Mouse (Mus musculus) CH12.LX (cell line): ENCODE data around the gene Etl4. TPM values are rescaled to one million over a fixed set of nuclear protein-coding genes. Genes with fewer than 3 reads are reported as not detected.
A peak's percentile ranks its signal among the peaks of the same experiment; 100 is the strongest.

Source experiments
- DNase-seq: peaks from one replicate; pipeline ENCODE4 v3.0.0-alpha.2; 2013; ENCODE audit errors: extremely low read depth
- H3K27ac ChIP-seq: 2 replicates; pipeline ENCODE4 v1.5.1; 2012; ENCODE audit warnings: low read depth, mild to moderate bottlenecking, control low read depth, moderate library complexity; ENCODE audit not compliant: insufficient read depth
- H3K27me3 ChIP-seq: replicated peaks from 2 replicates; pipeline ENCODE3; 2012; ENCODE audit warnings: inconsistent platforms
- H3K36me3 ChIP-seq, 2 experiments: replicated peaks in 1 of 2; 2 replicates each; pipeline versions ENCODE3 to v1.6.1; 2012; ENCODE audit warnings: inconsistent platforms in 1 of 2, low read length in 1 of 2, mild to moderate bottlenecking in 1 of 2, mixed read lengths in 1 of 2, moderate library complexity in 1 of 2; ENCODE audit not compliant: control insufficient read depth in 1 of 2, insufficient read depth in 1 of 2
- H3K4me1 ChIP-seq, 2 experiments: 2 replicates each; pipeline ENCODE4 v1.6.1; 2012; ENCODE audit warnings: inconsistent platforms in 1 of 2, moderate library complexity in 1 of 2; ENCODE audit not compliant: insufficient read depth in 2 of 2, control insufficient read depth in 1 of 2
- H3K4me2 ChIP-seq: 2 replicates; pipeline ENCODE4 v1.6.1; 2012; ENCODE audit warnings: low read depth, mild to moderate bottlenecking, control low read depth; ENCODE audit not compliant: poor library complexity, insufficient read depth, severe bottlenecking
- H3K4me3 ChIP-seq, 3 experiments: fragments of 150-350 bp in 1 of 3; sonication (generic) in 1 of 3; replicated peaks in 1 of 3; 2 replicates each; pipeline versions ENCODE3 to v1.5.1; 2011 to 2012; ENCODE audit warnings: low read depth in 2 of 3, low read length in 2 of 3, mild to moderate bottlenecking in 2 of 3, moderate library complexity in 2 of 3, control low read depth in 1 of 3, improper control_type of control experiment in 1 of 3, inconsistent platforms in 1 of 3, mixed read lengths in 1 of 3; ENCODE audit not compliant: poor library complexity in 1 of 3
- H3K79me2 ChIP-seq: replicated peaks from 2 replicates; pipeline ENCODE4 v1.6.1; 2012; ENCODE audit warnings: mild to moderate bottlenecking, moderate library complexity; ENCODE audit not compliant: control insufficient read depth, poor library complexity, insufficient read depth, severe bottlenecking; ENCODE audit errors: extremely low read depth
- H3K9ac ChIP-seq: 2 replicates; pipeline ENCODE4 v1.6.1; 2012; ENCODE audit warnings: low read depth, mild to moderate bottlenecking, control low read depth, moderate library complexity; ENCODE audit not compliant: insufficient read depth
- H3K9me3 ChIP-seq: replicated peaks from 2 replicates; pipeline ENCODE3; 2012; ENCODE audit warnings: low read length, inconsistent platforms, mixed read lengths
- BHLHE40 ChIP-seq: IDR thresholded peaks from 2 replicates; pipeline ENCODE4 v1.6.1; 2011; ENCODE audit warnings: mild to moderate bottlenecking, low read depth, low read length, improper control_type of control experiment
- CHD1 ChIP-seq: IDR thresholded peaks from 2 replicates; pipeline ENCODE4 v1.6.1; 2012; ENCODE audit warnings: low read depth, low read length, improper control_type of control experiment, inconsistent platforms
- CTCF ChIP-seq, 2 experiments: IDR thresholded peaks in 1 of 2; conservative IDR thresholded peaks in 1 of 2; 2 replicates each; pipeline ENCODE4 v1.5.1; 2011 to 2012; ENCODE audit warnings: low read depth in 2 of 2, low read length in 2 of 2, improper control_type of control experiment in 1 of 2, inconsistent platforms in 1 of 2, mild to moderate bottlenecking in 1 of 2, moderate library complexity in 1 of 2
- ELF1 ChIP-seq: IDR thresholded peaks from 2 replicates; pipeline ENCODE4 v1.6.1; 2014; ENCODE audit warnings: low read depth, mild to moderate bottlenecking, inconsistent platforms, low read length, improper control_type of control experiment
- ETS1 ChIP-seq: conservative IDR thresholded peaks from 2 replicates; pipeline ENCODE4 v1.6.1; 2012; ENCODE audit warnings: low read depth, mild to moderate bottlenecking, inconsistent platforms, low read length, improper control_type of control experiment, moderate library complexity
- GABPA ChIP-seq: IDR thresholded peaks from 2 replicates; pipeline ENCODE4 v1.6.1; 2012; ENCODE audit warnings: low read depth, low read length, improper control_type of control experiment, inconsistent platforms; ENCODE audit not compliant: insufficient replicate concordance
- IRF4 ChIP-seq: IDR thresholded peaks from 2 replicates; pipeline ENCODE4 v1.6.1; 2014; ENCODE audit warnings: low read depth, mild to moderate bottlenecking, inconsistent platforms, low read length, improper control_type of control experiment
- JUN ChIP-seq: IDR thresholded peaks from 2 replicates; pipeline ENCODE4 v1.6.1; 2011; ENCODE audit warnings: low read depth, mild to moderate bottlenecking, low read length, improper control_type of control experiment, moderate library complexity; ENCODE audit not compliant: insufficient read depth
- MAFK ChIP-seq: IDR thresholded peaks from 2 replicates; pipeline ENCODE4 v1.6.1; 2011; ENCODE audit warnings: low read length, improper control_type of control experiment; ENCODE audit not compliant: insufficient replicate concordance
- RAD21 ChIP-seq: IDR thresholded peaks from 2 replicates; pipeline ENCODE4 v1.6.1; 2011; ENCODE audit warnings: low read depth, mild to moderate bottlenecking, low read length, improper control_type of control experiment, moderate library complexity
- TBP ChIP-seq: conservative IDR thresholded peaks from 2 replicates; pipeline ENCODE4 v1.6.1; 2011; ENCODE audit warnings: low read depth, low read length, improper control_type of control experiment
- TCF12 ChIP-seq: IDR thresholded peaks from 2 replicates; pipeline ENCODE4 v1.6.1; 2014; ENCODE audit warnings: low read depth, mild to moderate bottlenecking, inconsistent platforms, low read length, improper control_type of control experiment
- dilution Hi-C: fragments of 300-500 bp; cut with MboI; formaldehyde crosslinking; loops from 2 replicates; pipeline ENCODE4 v1.14.3; 2020; ENCODE audit warnings: low sequenced_read_pairs; ENCODE audit not compliant: extremely low pct_unique_long_range_greater_than_20kb, extremely low pct_ligation_motif_present
- in situ Hi-C: fragments of 300-500 bp; cut with MboI; formaldehyde crosslinking; loops from 3 replicates; pipeline ENCODE4 v1.14.3; 2019; ENCODE audit warnings: low sequenced_read_pairs, low pct_ligation_motif_present, low pct_unique_long_range_greater_than_20kb, mixed read lengths
- polyA plus RNA-seq: library from polyadenylated mRNA; unstranded; fragments of >175 nt; gene quantifications from 2 replicates; pipeline ENCODE4 v1.2.1, GENCODE M21; 2012; ENCODE audit warnings: low read depth; ENCODE audit not compliant: insufficient read length
- total RNA-seq, 2 experiments: library from RNA; depleted of rRNA; stranded (reverse); fragments of 300-350 nt in 1 of 2; fragments of >200 nt in 1 of 2; gene quantifications; 2 replicates each; pipeline ENCODE4 v1.2.3; 2012 to 2014

Gene Etl4
- total and polyA plus RNA-seq, 3 experiments, result 7.2 to 18.6 (median 11.7) TPM

DNA sequence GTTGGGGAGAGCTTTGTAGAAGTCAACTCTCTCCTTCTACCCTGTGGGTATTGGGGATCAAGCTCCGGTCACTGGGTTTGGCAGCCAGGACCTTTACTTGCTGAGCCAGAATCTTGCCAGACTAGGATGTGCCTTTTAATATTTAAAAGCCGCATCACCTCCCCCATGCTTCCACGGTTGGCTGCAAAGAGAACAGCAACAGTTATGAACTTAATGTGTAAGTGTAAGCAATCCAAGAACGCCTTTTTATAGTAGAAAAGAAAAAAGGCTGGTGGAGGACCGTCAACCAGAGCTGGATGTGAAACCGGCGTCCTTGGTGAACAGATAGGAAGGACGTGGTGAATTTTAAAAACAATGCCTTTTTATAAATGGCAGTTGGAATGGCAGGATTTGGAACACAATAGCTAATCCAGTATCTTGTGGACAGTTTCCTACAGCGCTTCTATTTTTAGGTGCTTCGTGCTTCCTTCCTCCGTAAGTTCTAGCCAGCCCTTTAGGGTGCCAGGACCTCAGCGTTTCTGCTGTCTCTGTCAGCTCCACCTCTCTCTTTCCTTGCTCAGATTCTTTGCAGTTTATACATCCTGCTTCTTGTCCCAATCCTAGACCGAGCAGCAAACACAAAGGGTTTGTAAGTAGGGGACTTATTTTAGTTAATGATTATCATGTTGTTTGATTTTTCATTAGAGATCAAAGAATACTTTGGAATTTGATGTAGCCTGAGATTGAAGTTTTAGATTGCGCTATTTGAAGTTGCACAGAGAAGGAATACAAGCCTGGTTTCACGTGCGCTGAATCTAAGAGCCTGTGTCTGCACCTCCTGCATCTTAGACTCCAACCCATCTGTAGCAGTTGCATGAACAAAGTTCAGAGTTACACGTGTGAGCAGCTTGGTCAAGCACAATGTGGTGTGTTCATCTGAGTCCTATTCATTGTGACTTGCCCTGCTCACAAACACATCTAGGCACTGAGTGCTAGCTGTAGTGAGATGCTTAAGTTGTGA, 535.9 kb downstream of the Etl4 start:
- DNase-seq, result no peak
- H3K27ac ChIP-seq, result no peak overlapping the region
- dilution Hi-C loops (no loop called here), in situ Hi-C loops (no loop called here)
- no peak overlapping the region for H3K9ac ChIP-seq
- no peaks in the 10 kb centered on the region for H3K9me3 ChIP-seq
- TF ChIP-seq GABPA, result no peak
- TF ChIP-seq ELF1, result no peak
- no peak for TF ChIP-seq MAFK
- no peak for TF ChIP-seq BHLHE40
- no peak for TF ChIP-seq ETS1
- TF ChIP-seq JUN, result no peak
- TF ChIP-seq CHD1, result no peak
- TF ChIP-seq TBP, result no peak
- TF ChIP-seq IRF4, result no peak
- no peaks in the 10 kb centered on the region for H3K27me3 ChIP-seq
- no peak overlapping the region for H3K4me2 ChIP-seq
- peaks cover 0 to 5% of the 10 kb centered on the region in 2 experiments; a peak in 1 of 4 replicates for H3K4me1 ChIP-seq
- H3K4me3 ChIP-seq, result no peak overlapping the region
- H3K79me2 ChIP-seq, result no peaks in the 10 kb centered on the region
- no peaks in the 10 kb centered on the region for H3K36me3 ChIP-seq

DNA sequence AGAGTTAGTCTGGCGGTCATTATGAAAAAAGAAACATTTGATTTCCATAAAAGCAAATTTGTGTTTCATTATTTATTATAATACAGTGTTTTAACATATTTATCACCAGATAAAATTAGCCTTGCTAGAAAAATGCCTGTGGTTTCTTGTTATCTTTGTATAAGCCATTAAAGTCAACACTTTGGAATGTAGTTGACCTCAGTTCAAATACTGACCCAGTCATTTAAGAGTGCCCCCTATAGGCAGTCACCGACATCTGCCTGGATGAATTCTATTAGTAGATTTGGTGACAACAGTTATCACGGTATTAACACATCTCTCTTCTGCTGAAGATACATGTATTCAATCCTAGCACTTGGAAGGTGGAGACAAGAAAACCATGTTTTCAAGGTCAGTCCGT, 536.6 kb downstream of the Etl4 start:
- Histone ChIP-seq H3K27ac (no peak overlapping the region), H3K36me3 (no peaks in the 10 kb centered on the region), H3K4me2 (no peak overlapping the region), H3K9ac (no peak overlapping the region), H3K27me3 (no peaks in the 10 kb centered on the region), H3K4me1 (peaks cover 0 to 5% of the 10 kb centered on the region in 2 experiments; a peak in 1 of 4 replicates), H3K79me2 (no peaks in the 10 kb centered on the region), H3K9me3 (no peaks in the 10 kb centered on the region), H3K4me3 (no peak overlapping the region)
- peak; percentile 3 for DNase-seq
- TF ChIP-seq CTCF (conservative IDR thresholded peaks at IDR 0.05 in 1 of 2, IDR thresholded peaks at IDR 0.05 in 1 of 2; ENCODE audit: low read depth in 2 of 2, low read length in 2 of 2) (peak; percentile 23 to 60; a peak in 3 of 4 replicates), TCF12 (no peak), RAD21 (peak; percentile 39)
- dilution Hi-C loops, result no loop called here
- in situ Hi-C loops, result no loop called here
